Mouse (Mus musculus): Measurements from ENCODE around the gene Grm2.

- TF ChIP-seq ZC3H11A (IDR thresholded peaks at IDR 0.05; ENCODE audit: borderline replicate concordance, low read depth, low read length) = no peak
- peak; percentile 33; the same call in 1 of the 2 replicates for TF ChIP-seq ZNF384 (IDR thresholded peaks at IDR 0.05; ENCODE audit: low read depth, low read length)
- TF ChIP-seq HCFC1 (IDR thresholded peaks at IDR 0.05; ENCODE audit: borderline replicate concordance, insufficient read depth, low read length) = peak; percentile 69
- TF ChIP-seq MAFK (IDR thresholded peaks at IDR 0.05; ENCODE audit: insufficient read depth, low read depth, low read length) = no peak
Observed at GRCm38 (mm10) chr9:106643128-106643527, 12.8 kb downstream of the Grm2 start.
